Mouse (Mus musculus): ENCODE data around the gene Lgr6. TPM values are rescaled to one million over a fixed set of nuclear protein-coding genes. Genes with fewer than 3 reads are reported as not detected.

Gene Lgr6
- polyA plus RNA-seq, 1 experiment from 2014 or later = 0.49 TPM

- Histone ChIP-seq H3K27me3 (ENCODE audit: insufficient read depth, poor library complexity, severe bottlenecking) (no peaks in the 10 kb centered on the region), H3K4me1 (peaks cover 46% of the 10 kb centered on the region), H3K9me3 (no peaks in the 10 kb centered on the region), H3K4me3 (peak overlapping the region; percentile 90), H3K36me3 (no peaks in the 10 kb centered on the region), H3K27ac (peak overlapping the region; percentile 95)
- 4% methylated on average over 16 of the region's 16 CpGs for WGBS
- DNase-seq (ENCODE audit: low spot score) = no peak
Observed at GRCm38 (mm10) chr1:134955050-134955636, 149.9 kb downstream of the Lgr6 start.

GRCm38 (mm10) chr1:134949946-134950345 lies 155.1 kb downstream of the Lgr6 start:
- no peak for DNase-seq (ENCODE audit: low spot score)
- H3K27ac ChIP-seq = no peak overlapping the region
- H3K36me3 ChIP-seq = peaks cover 10% of the 10 kb centered on the region
- no peaks in the 10 kb centered on the region for H3K27me3 ChIP-seq (ENCODE audit: insufficient read depth, poor library complexity, severe bottlenecking)
- H3K4me3 ChIP-seq = no peak overlapping the region
- WGBS = 85% methylated on average over 3 of the region's 3 CpGs
- H3K9me3 ChIP-seq = no peaks in the 10 kb centered on the region
- H3K4me1 ChIP-seq = peaks cover 38% of the 10 kb centered on the region

GRCm38 (mm10) chr1:134947590-134947989 lies 157.5 kb downstream of the Lgr6 start:
- Histone ChIP-seq H3K9me3 (no peaks in the 10 kb centered on the region), H3K36me3 (peaks cover 10% of the 10 kb centered on the region), H3K27ac (no peak overlapping the region), H3K27me3 (ENCODE audit: insufficient read depth, poor library complexity, severe bottlenecking) (no peaks in the 10 kb centered on the region), H3K4me3 (no peak overlapping the region), H3K4me1 (peaks cover 16% of the 10 kb centered on the region)
- 88% methylated on average over 7 of the region's 7 CpGs for WGBS
- DNase-seq (ENCODE audit: low spot score) = no peak

DNA sequence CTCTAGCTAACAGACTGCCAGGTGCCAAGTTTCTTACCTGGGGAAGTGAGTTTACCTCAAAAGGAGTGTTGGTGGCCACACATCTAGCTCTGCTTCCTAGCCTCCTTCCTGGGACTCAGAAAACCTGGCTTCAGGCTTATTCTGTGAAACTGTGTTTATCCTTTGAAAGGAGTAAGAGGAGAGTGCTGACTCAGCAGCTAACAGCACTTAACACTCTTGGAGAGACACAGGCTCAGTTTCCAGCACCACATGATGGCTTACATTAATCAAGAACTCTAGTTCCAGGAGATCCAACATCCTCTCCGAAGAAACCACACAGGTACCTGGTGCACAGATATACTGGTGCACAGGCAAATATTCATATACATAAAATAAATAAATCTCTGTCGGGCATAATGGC lies 162.2 kb downstream of the Lgr6 start:
- no peak for DNase-seq (ENCODE audit: low spot score)
- 95% methylated on average over 2 of the region's 2 CpGs for WGBS
- no peak overlapping the region for H3K4me3 ChIP-seq

DNA sequence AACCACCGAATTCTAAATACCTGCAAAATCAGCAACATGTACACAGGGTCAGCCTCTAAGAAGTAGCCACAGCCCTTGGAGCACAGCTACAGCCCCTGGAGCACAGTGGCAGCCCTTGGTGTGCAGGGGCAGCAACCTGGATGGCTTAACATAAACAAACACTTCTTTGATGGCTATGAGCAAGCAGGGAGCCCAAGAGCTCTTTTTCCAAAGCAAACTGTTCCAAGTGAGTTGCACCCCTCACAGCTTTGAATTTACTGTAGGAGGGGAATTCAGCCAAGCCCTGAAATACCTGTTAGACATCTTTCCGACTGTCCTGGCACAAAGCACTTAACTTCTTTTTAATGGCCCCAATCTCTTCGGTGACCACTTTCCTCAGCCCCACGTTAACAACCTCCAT lies 164.2 kb downstream of the Lgr6 start:
- Histone ChIP-seq H3K4me1 (peaks cover 22% of the 10 kb centered on the region), H3K4me3 (no peak overlapping the region), H3K27me3 (ENCODE audit: insufficient read depth, poor library complexity, severe bottlenecking) (no peaks in the 10 kb centered on the region), H3K27ac (0 out of 2 replicates have a peak overlapping the region, but pooled peaks have one; percentile 56), H3K36me3 (no peaks in the 10 kb centered on the region), H3K9me3 (no peaks in the 10 kb centered on the region)
- DNase-seq (ENCODE audit: low spot score) = no peak
- 62% methylated on average over 4 of the region's 4 CpGs for WGBS

More for the DNA sequence above, 162.2 kb downstream of the Lgr6 start:
- H3K27me3 ChIP-seq (ENCODE audit: insufficient read depth, poor library complexity, severe bottlenecking) = no peaks in the 10 kb centered on the region
- H3K36me3 ChIP-seq = peaks cover 6% of the 10 kb centered on the region
- no peaks in the 10 kb centered on the region for H3K9me3 ChIP-seq
- H3K4me1 ChIP-seq = peaks cover 18% of the 10 kb centered on the region
- H3K27ac ChIP-seq = no peak overlapping the region

GRCm38 (mm10) chr1:134938233-134938632 lies 166.8 kb downstream of the Lgr6 start:
- Histone ChIP-seq H3K36me3 (no peaks in the 10 kb centered on the region), H3K27me3 (ENCODE audit: insufficient read depth, poor library complexity, severe bottlenecking) (no peaks in the 10 kb centered on the region), H3K9me3 (no peaks in the 10 kb centered on the region), H3K27ac (no peak overlapping the region), H3K4me3 (no peak overlapping the region), H3K4me1 (peaks cover 41% of the 10 kb centered on the region)
- WGBS = 80% methylated on average over 1 of the region's 1 CpGs
- DNase-seq (ENCODE audit: low spot score) = no peak

- 72% methylated on average over 6 of the region's 6 CpGs for WGBS
- no peak for DNase-seq (ENCODE audit: low spot score)
- Histone ChIP-seq H3K27ac (no peak overlapping the region), H3K36me3 (no peaks in the 10 kb centered on the region), H3K4me1 (peaks cover 55% of the 10 kb centered on the region), H3K4me3 (no peak overlapping the region), H3K9me3 (no peaks in the 10 kb centered on the region), H3K27me3 (ENCODE audit: insufficient read depth, poor library complexity, severe bottlenecking) (no peaks in the 10 kb centered on the region)
Observed at GRCm38 (mm10) chr1:134936335-134936734, 168.7 kb downstream of the Lgr6 start.

Other genes starting within 250 kb of the Lgr6 start
- 15.2 and 24.5 TPM in 2 replicates for gene Ppp1r12b, start 149.3 kb downstream of the Lgr6 start, polyA plus RNA-seq (2016; fragmentation: Nextera tagmentation; extraction: Ambion mirVana)
- 49.3 and 51.9 TPM in 2 replicates for gene Ube2t, start 142.7 kb downstream of the Lgr6 start, polyA plus RNA-seq (2016; fragmentation: Nextera tagmentation; extraction: Ambion mirVana)
- 1.5 and 5.0 TPM in 2 replicates for gene Ptpn7, start 27.4 kb upstream of the Lgr6 start, polyA plus RNA-seq (2016; fragmentation: Nextera tagmentation; extraction: Ambion mirVana)
- gene Arl8a, start 41.5 kb upstream of the Lgr6 start, polyA plus RNA-seq (2016; fragmentation: Nextera tagmentation; extraction: Ambion mirVana) = 28.0 and 36.5 TPM in 2 replicates
- not detected in 2 replicates for gene Gpr37l1, start 62.4 kb upstream of the Lgr6 start, polyA plus RNA-seq (2016; fragmentation: Nextera tagmentation; extraction: Ambion mirVana)
- 1.2 and 2.8 TPM in 2 replicates for gene Elf3, start 153.3 kb upstream of the Lgr6 start, polyA plus RNA-seq (2016; fragmentation: Nextera tagmentation; extraction: Ambion mirVana)
- 63.4 and 70.0 TPM in 2 replicates for gene Rnpep, start 178.8 kb upstream of the Lgr6 start, polyA plus RNA-seq (2016; fragmentation: Nextera tagmentation; extraction: Ambion mirVana)
- gene Timm17a, start 208.5 kb upstream of the Lgr6 start, polyA plus RNA-seq (2016; fragmentation: Nextera tagmentation; extraction: Ambion mirVana) = 336 and 388 TPM in 2 replicates
- gene Lmod1, start 219.5 kb upstream of the Lgr6 start, polyA plus RNA-seq (2016; fragmentation: Nextera tagmentation; extraction: Ambion mirVana) = 3.6 and 5.2 TPM in 2 replicates